In genomic region chr7:89436404-89436803, GRCm38 (mm10) we compare ENCODE assay signal across 20 mouse cellular contexts.
"Had no signal": no experiment of that assay in that cellular context is flagged by ENCODE, and none has a peak within 500 bp of the region (broad histone marks: within the 10 kb centered on the region; RNA-seq: fewer than 3 reads in every experiment).

No protein-coding gene starts in this region.

- DNase-seq: lung, adult 18-20 months; lung, embryonic 14.5 days; lung, postnatal 10 days; lung, postnatal 4 days; retina, postnatal 1 day; right cerebral cortex, adult 18-20 months; right cerebral cortex, postnatal 25 days; right cerebral cortex, postnatal 4 days; spleen, adult 18-20 months; thymus, adult 18-20 months; thymus, postnatal 14 days; thymus, postnatal 36 days had no signal

- H3K4me2 ChIP-seq: lung, embryonic 14.5 days; midbrain, embryonic 13.5 days; midbrain, embryonic 15.5 days; neural tube, embryonic 13.5 days; neural tube, embryonic 15.5 days; stomach, embryonic 15.5 days had no signal

- H3K4me3 ChIP-seq: midbrain, embryonic 10.5 days; midbrain, embryonic 13.5 days; midbrain, embryonic 15.5 days; myocyte; neural tube, embryonic 13.5 days; neural tube, embryonic 15.5 days; stomach, embryonic 15.5 days had no signal

- H3K36me3 ChIP-seq: midbrain, embryonic 10.5 days; midbrain, embryonic 13.5 days; midbrain, embryonic 15.5 days; neural tube, embryonic 13.5 days; neural tube, embryonic 15.5 days; stomach, embryonic 15.5 days had no signal

- ATAC-seq: midbrain, embryonic 13.5 days; midbrain, embryonic 15.5 days had no signal

- H3K4me1 ChIP-seq: midbrain, embryonic 10.5 days; midbrain, embryonic 13.5 days; midbrain, embryonic 15.5 days; neural tube, embryonic 13.5 days; neural tube, embryonic 15.5 days; stomach, embryonic 15.5 days had no signal

- H3K27me3 ChIP-seq: midbrain, embryonic 13.5 days; midbrain, embryonic 15.5 days; neural tube, embryonic 13.5 days; neural tube, embryonic 15.5 days; stomach, embryonic 15.5 days had no signal

- H3K27ac ChIP-seq: liver, embryonic 14.5 days; midbrain, embryonic 10.5 days; midbrain, embryonic 13.5 days; midbrain, embryonic 15.5 days; neural tube, embryonic 13.5 days; neural tube, embryonic 15.5 days; stomach, embryonic 15.5 days had no signal

- H3K9me3 ChIP-seq: midbrain, embryonic 10.5 days; midbrain, embryonic 13.5 days; midbrain, embryonic 15.5 days; neural tube, embryonic 13.5 days; neural tube, embryonic 15.5 days; stomach, embryonic 15.5 days had no signal

- H3K9ac ChIP-seq: liver, embryonic 14.5 days; lung, embryonic 14.5 days; midbrain, embryonic 13.5 days; midbrain, embryonic 15.5 days; neural tube, embryonic 13.5 days; neural tube, embryonic 15.5 days; stomach, embryonic 15.5 days had no signal
